Mouse (Mus musculus): ENCODE measurements around the gene Numb. TPM values are rescaled to one million over a fixed set of nuclear protein-coding genes. Genes with fewer than 3 reads are reported as not detected.

Gene Numb
- polyA plus RNA-seq, 1 experiment: 13.4 TPM

- TF ChIP-seq FLI1 (IDR thresholded peaks at IDR 0.05; ENCODE audit: low read length) (no peak), GATA1 (IDR thresholded peaks at IDR 0.05; ENCODE audit: borderline replicate concordance, low read length) (no peak)
- Histone ChIP-seq H3K36me3 (replicated peaks; ENCODE audit: low read length) (no peaks in the 10 kb centered on the region), H3K27me3 (replicated peaks) (peaks cover 89% of the 10 kb centered on the region), H3K4me3 (replicated peaks) (no peak overlapping the region), H3K4me1 (peaks cover 17% of the 10 kb centered on the region), H3K9me3 (peaks cover 4% of the 10 kb centered on the region)
Measured at GRCm38 (mm10) chr12:83762706-83763105, 159.0 kb downstream of the Numb start.

- Histone ChIP-seq H3K9me3 (peaks cover 6% of the 10 kb centered on the region), H3K4me3 (replicated peaks) (no peak overlapping the region), H3K36me3 (replicated peaks; ENCODE audit: low read length) (no peaks in the 10 kb centered on the region), H3K4me1 (peaks cover 21% of the 10 kb centered on the region), H3K27me3 (replicated peaks) (peaks cover 84% of the 10 kb centered on the region)
- TF ChIP-seq FLI1 (IDR thresholded peaks at IDR 0.05; ENCODE audit: low read length): no peak
- TF ChIP-seq GATA1 (IDR thresholded peaks at IDR 0.05; ENCODE audit: borderline replicate concordance, low read length): no peak
Measured at GRCm38 (mm10) chr12:83760201-83760600, 161.5 kb downstream of the Numb start.

- no peak for TF ChIP-seq GATA1 (IDR thresholded peaks at IDR 0.05; ENCODE audit: borderline replicate concordance, low read length)
- TF ChIP-seq FLI1 (IDR thresholded peaks at IDR 0.05; ENCODE audit: low read length): no peak
- H3K27me3 ChIP-seq (replicated peaks): peaks cover 73% of the 10 kb centered on the region
Measured at GRCm38 (mm10) chr12:83758735-83759134, 163.0 kb downstream of the Numb start.

GRCm38 (mm10) chr12:83752495-83752894, 169.2 kb downstream of the Numb start:
- Histone ChIP-seq H3K36me3 (replicated peaks; ENCODE audit: low read length) (no peaks in the 10 kb centered on the region), H3K4me1 (peaks cover 4% of the 10 kb centered on the region; the same call in 1 of the 2 replicates), H3K4me3 (replicated peaks) (no peak overlapping the region), H3K9me3 (peaks cover 9% of the 10 kb centered on the region), H3K27me3 (replicated peaks) (peaks cover 64% of the 10 kb centered on the region)
- TF ChIP-seq GATA1 (IDR thresholded peaks at IDR 0.05; ENCODE audit: borderline replicate concordance, low read length): no peak
- no peak for TF ChIP-seq FLI1 (IDR thresholded peaks at IDR 0.05; ENCODE audit: low read length)

More at GRCm38 (mm10) chr12:83758735-83759134, 163.0 kb downstream of the Numb start:
- peaks cover 6% of the 10 kb centered on the region for H3K9me3 ChIP-seq
- peaks cover 15% of the 10 kb centered on the region for H3K4me1 ChIP-seq
- no peak overlapping the region for H3K4me3 ChIP-seq (replicated peaks)
- H3K36me3 ChIP-seq (replicated peaks; ENCODE audit: low read length): no peaks in the 10 kb centered on the region

GRCm38 (mm10) chr12:83749186-83749585, 172.5 kb downstream of the Numb start:
- Histone ChIP-seq H3K27me3 (replicated peaks) (peaks cover 67% of the 10 kb centered on the region), H3K4me3 (replicated peaks) (no peak overlapping the region), H3K9me3 (peaks cover 13% of the 10 kb centered on the region), H3K4me1 (no peaks in the 10 kb centered on the region), H3K36me3 (replicated peaks; ENCODE audit: low read length) (no peaks in the 10 kb centered on the region)
- TF ChIP-seq GATA1 (IDR thresholded peaks at IDR 0.05; ENCODE audit: borderline replicate concordance, low read length): no peak
- no peak for TF ChIP-seq FLI1 (IDR thresholded peaks at IDR 0.05; ENCODE audit: low read length)

Other genes with a start within 250 kb of the Numb start
- 1.7 and 12.2 TPM in 2 replicates for gene Psen1, start 233.8 kb downstream of the Numb start, polyA plus RNA-seq (2012; ENCODE audit: insufficient read depth, low replicate concordance)
- gene Papln, start 158.3 kb downstream of the Numb start, polyA plus RNA-seq (2012; ENCODE audit: insufficient read depth, low replicate concordance): 0.22 TPM in 1 of 2 replicates, not detected in the other
- gene Riox1, start 28.7 kb upstream of the Numb start, polyA plus RNA-seq (2012; ENCODE audit: insufficient read depth, low replicate concordance): 27.4 and 68.6 TPM in 2 replicates
- not detected in 2 replicates for gene Heatr4, start 62.9 kb upstream of the Numb start, polyA plus RNA-seq (2012; ENCODE audit: insufficient read depth, low replicate concordance)
- 5.9 and 6.7 TPM in 2 replicates for gene Acot2, start 65.9 kb upstream of the Numb start, polyA plus RNA-seq (2012; ENCODE audit: insufficient read depth, low replicate concordance)
- gene Acot1, start 87.6 kb upstream of the Numb start, polyA plus RNA-seq (2012; ENCODE audit: insufficient read depth, low replicate concordance): 0.59 TPM in 1 of 2 replicates, not detected in the other
- not detected in 2 replicates for gene Acot4, start 116.4 kb upstream of the Numb start, polyA plus RNA-seq (2012; ENCODE audit: insufficient read depth, low replicate concordance)
- gene Gm49366, start 117.0 kb upstream of the Numb start, polyA plus RNA-seq (2012; ENCODE audit: insufficient read depth, low replicate concordance): not detected in 2 replicates
- gene Acot3, start 130.2 kb upstream of the Numb start, polyA plus RNA-seq (2012; ENCODE audit: insufficient read depth, low replicate concordance): not detected in 2 replicates
- gene Acot5, start 147.4 kb upstream of the Numb start, polyA plus RNA-seq (2012; ENCODE audit: insufficient read depth, low replicate concordance): not detected in 2 replicates
- 0.16 TPM in 1 of 2 replicates, not detected in the other for gene Acot6, start 178.7 kb upstream of the Numb start, polyA plus RNA-seq (2012; ENCODE audit: insufficient read depth, low replicate concordance)
- 0.44 TPM in 1 of 2 replicates, not detected in the other for gene Dnal1, start 192.4 kb upstream of the Numb start, polyA plus RNA-seq (2012; ENCODE audit: insufficient read depth, low replicate concordance)
- 0.04 TPM in 1 of 2 replicates, not detected in the other for gene Pnma1, start 226.6 kb upstream of the Numb start, polyA plus RNA-seq (2012; ENCODE audit: insufficient read depth, low replicate concordance)

All from megakaryocyte, embryonic 14.5 days (primary cell).